Mouse (Mus musculus) adipocyte (in vitro differentiated cells): Measurements from ENCODE around the gene Tdp1.

ENCODE experiments used
- DNase-seq: peaks from one replicate; pipeline ENCODE4 v3.0.0-alpha.2; 2016; ENCODE audit warnings: low spot score

The Tdp1 gene

DNA sequence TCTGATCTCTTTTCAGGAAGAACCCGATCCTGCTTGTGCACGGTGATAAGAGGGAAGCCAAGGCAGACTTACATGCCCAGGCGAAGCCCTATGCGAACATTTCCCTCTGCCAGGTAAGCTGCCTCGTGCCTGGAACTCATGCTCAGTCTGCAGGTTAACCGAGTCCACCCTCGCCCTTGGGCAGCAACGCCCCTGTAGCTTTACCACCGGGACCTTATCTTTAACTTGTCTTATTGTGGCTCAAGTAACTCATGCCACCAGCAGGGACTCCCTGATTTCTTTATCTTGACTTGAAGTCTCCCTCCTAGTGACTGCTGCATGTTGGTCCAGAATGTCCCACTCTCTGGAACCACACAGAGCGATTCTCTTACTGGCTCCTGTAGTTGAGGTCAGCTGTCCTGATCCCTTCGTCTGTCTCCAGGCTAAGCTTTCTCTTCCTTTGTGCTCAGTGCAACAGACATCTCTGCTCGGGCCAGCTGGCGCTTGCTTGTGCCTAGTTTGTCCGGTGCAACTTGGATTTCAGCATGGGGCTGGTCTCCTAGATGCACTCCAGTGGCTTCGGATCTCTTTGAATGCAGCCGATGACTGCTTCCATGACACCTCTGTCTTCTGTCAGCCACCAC is 14.0 kb downstream of the Tdp1 start:
- no peak for DNase-seq

DNA sequence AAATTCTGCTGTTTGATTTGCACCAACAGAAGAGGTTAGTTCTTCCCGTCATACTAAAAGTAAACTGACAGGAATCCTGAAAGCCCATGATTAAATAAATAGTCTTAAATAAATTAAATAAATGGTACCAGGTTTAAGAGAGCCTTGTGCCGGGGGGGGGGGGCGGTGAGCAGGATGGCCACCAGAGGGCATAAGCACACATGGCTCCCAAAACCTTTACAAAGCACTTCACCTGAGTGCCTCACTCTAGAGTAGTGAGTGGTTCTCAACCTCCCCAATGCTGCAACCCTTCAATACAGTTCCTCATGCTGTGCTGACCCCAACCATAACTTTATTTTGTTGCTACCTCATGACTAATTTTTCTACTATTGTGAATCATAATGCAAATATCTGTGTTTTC is 15.7 kb downstream of the Tdp1 start:
- peak; percentile 8 for DNase-seq

DNA sequence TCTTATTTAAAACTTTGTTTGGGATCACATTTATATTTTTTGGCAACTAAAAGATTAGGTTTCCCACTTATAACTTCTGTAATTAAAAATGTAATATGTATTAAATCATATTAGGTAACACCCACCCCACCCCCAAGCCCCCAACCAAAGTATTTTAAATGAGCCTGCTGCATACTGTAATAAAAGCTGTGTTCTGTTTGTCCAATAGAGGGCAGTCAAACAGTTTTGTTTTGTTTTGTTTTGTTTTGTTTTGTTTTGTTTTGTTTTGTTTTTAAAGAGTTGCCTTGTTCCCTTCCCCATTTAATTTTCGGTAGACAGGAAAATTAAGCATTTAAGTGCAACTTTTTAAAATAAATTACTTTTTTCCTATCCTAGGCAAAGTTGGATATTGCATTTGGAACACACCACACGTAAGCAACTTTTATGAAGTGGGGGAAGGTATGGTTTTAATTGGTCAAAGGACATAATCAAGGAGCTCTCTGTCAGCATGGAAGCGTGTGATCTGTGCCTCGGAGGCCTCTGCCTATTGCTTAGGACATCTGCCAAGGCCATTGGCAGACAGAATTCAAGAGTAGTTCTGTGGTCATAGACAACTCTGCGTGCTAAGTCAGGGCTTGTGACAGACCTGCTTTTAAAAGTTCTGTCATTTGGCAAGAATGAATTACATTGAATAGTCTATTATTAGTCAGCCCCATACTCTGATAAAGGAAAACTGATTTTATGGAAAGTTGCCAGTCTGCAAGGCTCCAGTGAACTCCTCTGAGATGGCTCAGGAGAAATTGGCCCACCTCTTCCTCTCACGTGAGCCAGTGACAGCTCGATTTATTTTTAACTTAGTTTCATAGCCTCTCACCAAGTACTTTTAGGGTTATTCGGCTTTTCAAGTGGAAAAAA is 17.9 kb downstream of the Tdp1 start:
- peak; percentile 16 for DNase-seq

DNA sequence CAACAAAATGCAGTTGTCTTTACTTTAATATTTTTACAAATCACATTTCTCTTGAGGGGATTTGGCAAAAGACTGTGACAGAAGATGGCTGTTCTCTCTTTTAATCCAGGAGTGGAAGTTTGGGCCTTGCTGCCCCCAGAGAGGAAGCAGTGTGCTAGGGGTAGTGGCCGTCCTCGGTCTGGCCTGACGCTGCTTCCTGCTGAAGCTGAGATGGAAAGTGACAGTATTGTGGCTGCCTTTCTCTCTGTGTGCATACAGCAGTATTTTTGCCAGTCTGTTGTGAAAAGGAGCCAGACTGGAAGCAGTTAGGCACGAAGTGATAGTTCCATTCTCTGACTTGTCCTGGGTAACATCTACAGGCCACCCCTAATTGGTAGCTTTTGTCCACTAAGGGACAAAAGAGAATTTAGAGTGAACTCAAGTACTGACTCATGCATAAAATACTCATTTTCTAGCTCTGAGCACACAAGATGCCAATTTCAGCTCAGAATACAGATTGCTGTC is 18.6 kb downstream of the Tdp1 start:
- no peak for DNase-seq

DNA sequence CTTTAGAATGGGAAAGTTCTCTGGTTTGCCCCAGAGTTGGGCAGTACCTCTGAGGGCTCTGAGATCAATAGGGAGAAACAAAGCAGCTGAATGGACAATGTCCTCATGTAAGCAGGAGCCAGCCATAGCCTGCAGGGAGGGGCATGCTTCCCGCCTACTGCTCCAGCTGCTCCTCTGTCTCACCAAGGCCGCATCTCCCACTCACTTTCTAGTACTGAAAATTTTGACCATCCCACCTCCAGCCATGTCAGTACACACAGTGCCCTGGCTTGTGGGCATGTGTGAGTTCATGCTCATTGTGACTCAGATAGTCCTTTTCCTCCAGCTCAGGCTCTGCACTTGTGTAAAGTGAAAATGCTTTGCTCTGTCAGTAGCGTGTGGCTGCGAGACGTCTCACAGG is 20.2 kb downstream of the Tdp1 start:
- no peak for DNase-seq

DNA sequence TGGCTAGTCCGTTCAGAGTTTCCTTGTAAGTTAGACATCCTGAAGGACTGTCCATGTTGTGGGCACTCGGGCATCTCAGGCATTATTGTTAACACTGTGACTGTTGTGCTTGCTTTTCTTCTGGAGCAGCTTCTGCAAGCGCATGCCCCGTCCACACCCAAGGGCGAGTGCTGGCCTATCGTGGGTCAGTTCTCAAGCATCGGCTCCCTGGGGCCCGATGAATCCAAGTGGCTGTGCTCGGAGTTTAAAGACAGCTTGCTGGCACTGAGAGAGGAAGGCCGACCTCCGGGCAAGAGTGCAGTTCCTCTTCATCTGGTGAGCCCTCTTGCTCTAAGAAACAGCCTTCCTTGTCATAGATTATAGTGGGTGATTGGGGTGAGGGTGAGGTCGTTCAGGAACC is 27.1 kb downstream of the Tdp1 start:
- no peak for DNase-seq

DNA sequence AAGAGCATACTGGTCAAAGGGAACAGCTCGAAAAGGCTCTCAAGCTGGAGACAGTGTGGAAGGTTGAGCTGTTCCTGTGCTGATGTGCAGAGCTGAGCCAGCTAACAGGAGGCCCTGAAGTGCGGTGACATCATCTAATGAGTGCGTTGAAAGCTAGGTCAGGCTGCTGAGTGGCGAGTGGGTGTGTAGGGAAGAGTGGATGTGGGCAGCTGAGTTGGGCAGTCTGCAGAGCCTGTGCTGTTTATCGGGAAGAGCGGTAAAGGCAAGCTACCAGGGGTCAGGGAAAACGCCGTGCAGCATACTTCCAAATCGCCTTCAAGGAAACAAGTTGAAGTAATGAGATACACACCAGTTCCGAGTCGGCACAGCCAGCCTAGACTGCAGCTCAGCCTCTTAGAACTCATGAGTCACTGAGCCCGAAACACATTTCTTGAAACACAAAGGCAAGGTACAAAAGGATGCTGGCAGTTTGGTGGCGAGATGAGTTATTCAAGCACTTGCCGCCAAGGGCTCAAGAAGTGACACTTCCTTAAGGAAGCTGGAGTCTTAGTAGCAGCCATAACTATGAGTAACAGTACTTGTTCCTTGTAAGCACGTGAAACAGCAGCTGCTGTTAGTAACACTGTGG is 33.6 kb downstream of the Tdp1 start:
- DNase-seq = no peak

DNA sequence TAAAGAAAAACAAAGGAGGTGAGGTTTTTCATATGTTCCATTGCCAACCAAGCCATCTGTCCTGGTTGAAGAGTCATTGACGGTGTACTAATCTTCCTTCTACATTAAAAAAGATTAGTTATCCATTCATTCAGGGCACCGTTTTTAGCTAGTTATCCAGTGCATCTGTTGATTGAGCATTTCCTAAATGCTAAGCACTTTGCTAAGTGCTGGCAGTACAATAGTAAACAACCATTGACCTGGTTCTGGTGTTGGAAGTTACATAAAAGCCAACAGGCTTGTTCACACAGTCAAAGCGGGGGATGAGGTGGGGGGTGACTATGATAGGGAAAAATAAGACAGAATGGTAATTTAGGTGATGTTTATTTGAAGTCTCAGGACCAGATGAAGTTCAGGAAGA is 35.3 kb downstream of the Tdp1 start:
- DNase-seq = peak; percentile 11

DNA sequence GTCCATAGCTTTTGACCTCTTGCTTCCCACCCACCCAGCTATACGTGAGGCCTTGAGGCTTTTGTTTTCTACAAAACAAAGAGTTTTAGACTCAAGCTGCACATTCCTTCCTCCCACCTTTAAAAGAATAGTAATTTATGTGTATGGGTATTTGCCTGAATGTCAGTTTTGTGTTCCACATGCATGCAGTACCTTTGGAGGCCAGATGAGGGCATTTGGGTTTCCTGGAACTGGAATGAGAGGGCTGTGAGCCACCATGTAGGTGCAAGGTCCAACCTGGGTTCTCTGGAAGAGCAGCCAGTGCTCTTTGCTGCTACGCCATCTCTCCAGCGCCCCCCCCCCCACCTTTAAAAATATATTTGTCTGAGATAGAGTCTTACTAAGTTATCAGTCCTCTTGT is 36.7 kb downstream of the Tdp1 start:
- no peak for DNase-seq

DNA sequence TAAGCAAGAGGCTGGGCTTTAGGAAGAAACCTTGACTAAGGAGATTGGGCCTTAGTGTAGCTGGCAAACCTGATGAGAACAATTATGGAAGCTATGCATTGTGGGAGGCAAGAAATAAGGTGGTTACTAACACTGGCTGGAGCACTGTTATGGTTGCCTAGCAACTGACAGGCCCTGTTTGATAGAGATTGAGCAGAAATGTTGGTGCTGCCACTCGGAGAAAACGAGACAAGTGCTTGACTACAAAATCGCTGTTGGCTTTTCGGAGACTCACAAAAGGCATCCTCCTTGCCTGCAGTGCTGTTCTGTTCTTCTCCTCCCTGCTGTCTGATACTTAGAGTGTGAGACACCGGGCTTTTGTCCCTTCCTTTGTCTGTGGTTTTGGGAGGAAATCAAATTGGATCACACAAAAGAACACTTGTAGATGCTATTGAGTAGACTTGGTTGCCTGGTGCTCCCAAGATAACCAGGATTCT is 38.9 kb downstream of the Tdp1 start:
- no peak for DNase-seq

DNA sequence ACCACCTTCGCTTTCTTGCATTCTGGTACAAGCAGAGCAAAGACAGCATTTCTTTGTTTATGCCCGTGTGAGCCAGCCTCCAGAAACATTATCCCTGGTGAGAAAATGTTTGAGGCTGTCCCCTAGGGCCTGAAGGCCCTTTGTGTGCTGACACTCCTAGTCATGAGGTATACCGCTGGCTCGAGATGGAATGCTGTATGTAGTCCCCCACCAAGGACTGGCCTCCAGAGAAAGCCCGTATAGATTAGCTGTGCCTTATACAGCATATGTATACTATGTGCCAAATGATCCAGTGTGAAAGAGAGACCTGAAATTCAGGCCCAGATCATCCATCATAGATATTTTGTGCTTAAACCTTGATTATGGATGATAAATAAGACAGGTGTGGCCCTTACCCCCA is 39.4 kb downstream of the Tdp1 start:
- no peak for DNase-seq

DNA sequence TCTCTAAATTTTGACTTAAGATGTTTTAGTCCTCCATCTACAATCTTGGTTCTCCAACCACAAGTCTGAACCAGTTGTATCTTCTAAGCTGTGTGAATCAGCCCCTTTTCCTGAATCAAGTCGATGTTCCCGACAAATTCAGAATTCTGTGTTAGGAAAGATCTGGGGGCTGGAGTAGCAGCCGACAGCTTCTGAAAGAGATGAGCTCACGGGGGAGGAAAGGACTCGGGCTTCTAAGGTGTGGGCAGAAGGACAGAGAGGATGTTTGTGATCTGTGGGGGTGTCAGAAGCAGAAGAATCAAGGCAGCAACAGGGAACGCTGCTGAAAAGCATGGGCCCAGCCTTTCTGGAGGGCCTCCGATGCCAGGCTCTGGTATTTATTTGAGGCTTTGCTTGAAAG is 44.0 kb downstream of the Tdp1 start:
- no peak for DNase-seq

DNA sequence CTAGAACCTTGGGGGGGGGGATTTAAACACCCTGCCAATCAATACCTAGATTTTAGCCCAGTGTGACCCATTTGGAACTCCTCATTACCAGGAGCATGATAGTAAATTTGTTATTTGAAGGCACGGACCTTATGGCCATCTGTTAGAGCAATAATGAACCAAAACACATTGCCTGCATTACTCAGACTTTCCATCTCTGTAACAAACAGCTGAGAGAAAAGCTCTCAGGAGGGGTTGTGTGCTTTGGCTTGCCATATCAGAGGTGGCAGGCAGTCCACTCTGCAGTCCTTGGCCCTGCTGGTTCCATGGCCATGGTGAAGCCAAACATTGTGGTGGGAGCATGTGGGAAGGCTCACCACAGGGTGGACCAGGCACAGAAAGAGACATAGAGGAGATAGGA is 44.8 kb downstream of the Tdp1 start:
- DNase-seq = no peak

DNA sequence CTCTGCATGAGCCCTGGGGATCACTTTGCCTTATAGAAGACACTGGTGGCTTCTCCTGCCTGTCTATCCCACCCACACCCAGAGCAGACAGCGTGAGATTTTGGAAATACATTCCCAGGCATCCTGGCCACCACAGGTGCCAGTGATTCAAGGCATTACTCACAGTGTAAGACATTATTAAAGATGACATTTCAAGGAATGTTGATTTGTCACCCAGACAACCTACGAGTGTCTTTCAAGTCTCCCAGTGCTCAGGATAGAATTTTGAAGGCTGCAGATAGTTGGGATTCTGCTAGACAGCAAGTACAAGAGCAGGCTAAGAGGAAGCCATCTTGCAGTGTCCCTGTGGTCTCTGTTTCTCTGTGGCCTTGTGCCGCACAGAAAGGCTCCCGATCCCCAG is 47.9 kb downstream of the Tdp1 start:
- DNase-seq = no peak

DNA sequence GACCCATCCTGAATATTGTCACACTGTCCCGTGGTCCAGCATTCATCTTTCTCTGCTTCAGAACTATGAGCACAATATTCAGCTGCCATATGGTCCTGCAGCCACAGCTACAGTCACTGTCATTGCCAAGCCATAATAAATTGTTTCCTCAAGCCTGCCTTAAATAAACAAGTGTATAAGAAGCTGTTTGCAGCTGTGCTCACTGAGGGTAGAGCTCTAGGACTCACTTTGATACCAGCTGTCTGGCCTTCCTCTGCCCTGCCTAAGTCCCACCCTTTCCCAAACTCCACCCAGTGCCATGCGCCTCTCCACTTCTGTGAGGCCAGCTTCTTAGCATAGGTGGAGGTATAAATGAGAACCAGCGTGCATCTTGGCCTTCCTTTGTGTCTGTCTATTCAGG is 49.3 kb downstream of the Tdp1 start:
- DNase-seq = no peak

DNA sequence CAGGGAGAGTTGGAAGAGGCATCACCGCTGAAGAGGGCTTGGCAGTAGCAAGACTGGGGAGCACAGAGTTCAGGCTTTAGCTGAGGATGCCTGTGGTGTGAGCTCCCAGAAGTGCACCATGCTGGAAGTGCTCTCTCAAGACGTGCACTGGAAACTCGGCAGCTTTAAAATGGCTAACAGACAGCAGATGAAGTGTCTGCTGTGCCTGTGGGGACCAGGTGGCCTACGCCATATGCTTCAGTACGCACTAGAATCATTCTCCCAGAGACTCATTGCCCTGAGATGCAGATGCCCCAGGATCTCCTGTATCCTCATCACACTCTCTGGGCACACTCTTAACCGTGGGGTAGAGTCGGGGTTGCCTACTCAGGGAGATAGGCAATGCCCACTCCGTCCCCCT is 51.1 kb downstream of the Tdp1 start:
- DNase-seq = no peak

DNA sequence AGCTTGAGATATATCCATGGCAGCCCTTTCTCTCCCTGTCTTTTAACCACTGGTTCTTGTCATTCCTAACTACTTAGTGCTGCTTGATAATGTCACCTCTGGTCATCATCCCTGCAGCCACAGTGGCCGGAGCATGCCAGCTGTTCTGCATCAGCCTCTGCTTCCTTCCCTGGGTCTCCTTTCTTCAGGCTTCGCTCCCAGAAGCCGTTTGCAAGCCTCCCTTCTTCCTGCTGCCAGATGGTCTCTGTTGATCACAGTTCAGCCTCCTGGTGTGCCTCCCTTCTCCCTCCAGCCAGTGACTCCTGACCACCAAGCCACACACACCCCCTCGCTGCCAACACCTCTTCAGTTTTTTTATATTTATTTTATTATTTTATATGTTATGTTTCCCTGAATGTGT is 54.2 kb downstream of the Tdp1 start:
- DNase-seq = no peak

DNA sequence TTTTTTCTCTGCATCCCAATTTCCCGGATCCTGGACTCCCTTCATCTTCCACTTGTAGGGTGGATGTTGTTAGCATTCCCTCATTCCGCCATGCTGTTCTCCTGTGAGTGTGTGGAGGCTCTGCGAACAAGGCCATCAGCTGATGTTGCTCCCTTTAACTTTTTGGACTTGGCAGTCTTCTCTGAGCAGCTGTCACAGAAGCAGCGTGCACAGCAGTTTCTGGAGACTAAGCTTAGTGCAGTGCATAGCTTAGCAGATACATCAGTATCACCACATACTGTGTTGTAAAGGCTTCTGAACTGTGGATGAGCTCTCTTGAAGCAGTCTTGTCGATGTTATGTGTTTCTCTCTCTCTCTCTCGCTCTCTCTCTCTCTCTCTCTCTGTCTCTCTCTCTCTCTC is 54.9 kb downstream of the Tdp1 start:
- no peak for DNase-seq

DNA sequence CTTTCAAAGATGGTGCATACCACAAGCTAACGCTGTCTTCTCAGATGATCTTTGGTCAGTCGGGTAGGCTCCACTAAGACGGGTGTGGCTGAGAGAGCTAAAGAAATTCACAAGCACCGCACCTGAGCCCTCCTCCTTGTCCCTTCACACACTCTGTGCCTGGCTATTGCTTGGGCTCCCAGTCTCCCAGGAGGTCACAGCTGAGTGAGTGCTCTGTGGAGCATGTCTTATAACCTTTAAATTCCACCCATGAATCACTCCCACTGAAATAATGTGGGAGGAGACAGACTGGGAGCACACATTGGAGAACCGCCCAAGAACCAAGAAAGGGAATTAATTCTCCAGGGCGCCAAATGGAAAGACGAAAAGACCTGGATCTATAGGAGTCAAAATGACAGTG is 56.4 kb downstream of the Tdp1 start:
- DNase-seq = no peak

DNA sequence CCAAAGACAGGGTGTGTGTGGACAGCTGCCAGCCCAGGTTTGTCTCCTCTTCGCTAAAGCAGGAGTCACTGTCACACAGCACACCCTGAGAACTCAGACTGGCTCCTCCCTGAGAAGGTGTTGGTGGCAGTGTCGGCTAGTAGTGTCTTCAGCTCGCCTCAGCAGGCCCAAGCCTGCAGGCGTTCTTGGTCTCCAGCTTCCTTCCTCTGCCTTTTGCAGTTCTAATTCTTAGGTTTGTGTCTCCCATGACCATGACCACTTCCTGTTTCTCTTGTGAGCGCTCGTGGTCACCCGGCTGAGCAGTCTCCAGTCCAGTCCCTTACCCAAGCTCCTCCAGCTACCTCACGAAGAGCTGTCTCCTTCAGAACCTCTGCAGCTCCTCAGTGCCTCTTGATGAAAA is 58.1 kb downstream of the Tdp1 start:
- no peak for DNase-seq

DNA sequence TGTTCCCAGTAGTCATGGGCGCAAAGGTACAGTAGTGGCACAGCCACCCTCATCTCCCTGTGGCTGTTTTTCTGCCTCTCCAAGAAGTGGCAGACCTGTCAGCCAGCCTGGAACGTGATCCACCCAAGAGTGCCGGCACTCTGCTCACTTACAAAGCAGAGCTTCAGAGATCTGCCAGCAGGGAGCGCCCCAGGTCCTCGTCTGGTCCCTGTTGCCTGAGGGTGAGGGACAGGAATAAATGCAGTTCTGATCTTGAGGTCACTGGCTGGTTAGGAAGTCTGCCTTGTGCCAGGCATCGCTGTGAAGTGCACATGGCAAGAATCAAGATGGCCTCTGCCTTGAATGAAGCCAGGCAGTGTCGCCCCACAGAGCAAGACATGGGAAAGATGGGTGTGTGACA is 68.6 kb downstream of the Tdp1 start:
- peak; percentile 50 for DNase-seq

DNA sequence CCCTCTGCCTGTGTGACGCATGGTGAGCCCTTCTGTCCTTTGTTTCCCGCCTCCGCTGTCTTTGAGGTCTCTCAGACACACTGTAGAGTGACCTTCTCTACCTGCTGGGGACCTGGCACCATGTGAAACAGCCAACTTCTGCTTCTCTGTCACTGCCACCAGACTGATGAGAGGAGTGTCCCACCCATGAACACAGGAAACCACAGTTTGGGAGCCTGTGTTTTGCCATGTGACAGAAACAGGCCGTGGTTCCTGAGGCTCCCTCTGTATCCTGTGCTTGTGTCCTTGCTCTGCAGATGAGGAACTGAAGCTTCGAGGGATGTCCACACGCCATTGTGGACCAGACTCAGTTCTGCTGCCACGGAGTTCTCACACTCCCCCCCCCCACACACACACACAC is 72.1 kb downstream of the Tdp1 start:
- no peak for DNase-seq
